Mouse (Mus musculus): ENCODE data around the gene Apoc2. TPM values are rescaled to one million over a fixed set of nuclear protein-coding genes. Genes with fewer than 3 reads are reported as not detected.

Apoc2 gene
- polyA plus RNA-seq, 1 experiment from 2014 or later: not detected

DNA sequence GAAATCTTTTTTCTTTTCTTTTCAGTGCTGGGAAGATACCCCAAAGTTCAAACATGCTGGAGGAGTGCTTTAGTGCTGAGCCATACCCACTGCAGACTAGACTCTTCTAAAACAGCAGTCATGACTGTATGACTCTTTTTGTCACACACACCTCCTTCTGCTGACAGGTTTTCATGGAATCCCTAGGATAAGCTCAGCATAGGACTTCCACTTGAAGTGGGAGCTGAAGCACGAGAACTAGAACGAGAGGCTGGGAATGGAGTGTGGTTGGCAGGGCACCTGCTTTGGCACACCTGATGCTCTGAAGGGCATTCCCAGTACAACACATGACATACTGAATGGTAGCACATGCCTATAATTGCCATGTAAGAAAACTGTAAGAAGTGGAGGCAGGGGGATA, 25.1 kb downstream of the Apoc2 start:
- H3K4me3 ChIP-seq (ENCODE audit: low read depth, low read length): no peak overlapping the region
- no peak overlapping the region for H3K9ac ChIP-seq (ENCODE audit: low read length)
- no peak overlapping the region for H3K27ac ChIP-seq (ENCODE audit: low read depth, low read length)
- no peaks in the 10 kb centered on the region for H3K9me3 ChIP-seq (ENCODE audit: control insufficient read depth, low read length)
- H3K4me2 ChIP-seq: no peak overlapping the region
- DNase-seq (ENCODE audit: low spot score, missing footprints): no peak
- WGBS: 95% methylated on average over 2 of the region's 2 CpGs
- ATAC-seq (ENCODE audit: low FRiP score): no peak
- no peaks in the 10 kb centered on the region for H3K27me3 ChIP-seq (ENCODE audit: control insufficient read depth, insufficient read depth, low read length)
- H3K36me3 ChIP-seq (ENCODE audit: control insufficient read depth, insufficient read depth, low read length): peaks cover 13% of the 10 kb centered on the region; the same call in 1 of the 2 replicates
- no peaks in the 10 kb centered on the region for H3K4me1 ChIP-seq (ENCODE audit: control insufficient read depth, insufficient read depth, low read length)

DNA sequence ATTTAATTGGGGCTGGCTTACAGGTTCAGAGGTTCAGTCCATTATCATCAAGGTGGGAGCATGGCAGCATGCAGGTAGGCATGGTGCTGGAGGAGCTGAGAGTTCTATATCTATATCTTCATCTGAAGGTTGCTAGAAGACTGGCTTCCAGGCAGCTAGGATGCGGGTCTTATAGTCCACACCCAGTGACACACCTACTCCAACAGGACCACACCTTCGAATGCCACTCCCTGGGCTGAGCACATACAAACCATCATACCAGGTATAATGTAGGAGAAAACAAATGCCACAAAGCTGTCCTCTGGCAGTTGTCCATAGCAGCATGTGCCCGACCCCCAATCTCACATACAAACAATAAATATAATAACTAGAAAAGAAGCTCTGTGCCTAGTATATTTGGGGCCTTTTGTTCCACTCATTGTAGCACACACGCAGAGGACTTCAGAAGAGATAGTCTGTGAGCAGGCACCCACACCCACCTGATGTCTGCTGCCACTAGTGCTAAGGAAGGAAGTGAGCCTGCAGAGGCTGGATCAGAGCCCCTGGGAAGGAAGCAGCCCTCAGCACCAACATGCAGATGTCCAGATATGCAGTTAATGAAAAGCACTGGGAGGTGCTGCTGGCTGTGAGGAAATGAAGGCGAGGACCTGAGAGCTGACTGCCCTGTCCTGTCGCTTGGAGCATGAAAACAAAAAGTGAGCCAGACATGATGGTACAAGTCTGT, 26.5 kb downstream of the Apoc2 start:
- peaks cover 19% of the 10 kb centered on the region; the same call in 1 of the 2 replicates for H3K36me3 ChIP-seq (ENCODE audit: control insufficient read depth, insufficient read depth, low read length)
- H3K27me3 ChIP-seq (ENCODE audit: control insufficient read depth, insufficient read depth, low read length): no peaks in the 10 kb centered on the region
- H3K4me1 ChIP-seq (ENCODE audit: control insufficient read depth, insufficient read depth, low read length): no peaks in the 10 kb centered on the region
- H3K4me2 ChIP-seq: no peak overlapping the region
- H3K9ac ChIP-seq (ENCODE audit: low read length): no peak overlapping the region
- 91% methylated on average over 6 of the region's 6 CpGs for WGBS
- no peak for ATAC-seq (ENCODE audit: low FRiP score)
- H3K27ac ChIP-seq (ENCODE audit: low read depth, low read length): no peak overlapping the region
- DNase-seq (ENCODE audit: low spot score, missing footprints): no peak
- H3K9me3 ChIP-seq (ENCODE audit: control insufficient read depth, low read length): no peaks in the 10 kb centered on the region
- no peak overlapping the region for H3K4me3 ChIP-seq (ENCODE audit: low read depth, low read length)

DNA sequence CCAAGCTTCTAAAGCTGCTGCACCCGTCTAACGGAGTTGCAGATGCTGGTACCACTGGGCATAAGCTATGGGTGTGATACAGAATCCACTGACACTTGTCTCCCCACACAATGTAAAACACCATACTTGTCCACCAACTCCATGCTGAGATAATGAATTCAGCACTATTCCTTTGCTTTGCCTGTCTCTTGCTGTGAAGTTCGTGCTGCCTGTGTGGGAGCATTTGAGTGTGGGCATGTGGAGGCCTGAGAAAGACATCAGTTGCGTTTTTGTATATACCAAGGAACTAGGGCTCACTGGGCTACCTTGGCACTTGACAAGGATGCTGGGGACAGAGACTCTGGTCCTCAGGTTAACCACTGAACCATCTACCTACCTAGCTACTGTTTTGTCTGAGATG, 36.5 kb downstream of the Apoc2 start:
- Histone ChIP-seq H3K27me3 (ENCODE audit: control insufficient read depth, insufficient read depth, low read length) (no peaks in the 10 kb centered on the region), H3K9ac (ENCODE audit: low read length) (no peak overlapping the region), H3K9me3 (ENCODE audit: control insufficient read depth, low read length) (no peaks in the 10 kb centered on the region), H3K4me3 (ENCODE audit: low read depth, low read length) (no peak overlapping the region), H3K36me3 (ENCODE audit: control insufficient read depth, insufficient read depth, low read length) (peaks cover 44% of the 10 kb centered on the region), H3K27ac (ENCODE audit: low read depth, low read length) (no peak overlapping the region), H3K4me1 (ENCODE audit: control insufficient read depth, insufficient read depth, low read length) (no peaks in the 10 kb centered on the region), H3K4me2 (no peak overlapping the region)
- ATAC-seq (ENCODE audit: low FRiP score) (no peak), DNase-seq (ENCODE audit: low spot score, missing footprints) (no peak)
- 92% methylated on average over 4 of the region's 4 CpGs for WGBS

DNA sequence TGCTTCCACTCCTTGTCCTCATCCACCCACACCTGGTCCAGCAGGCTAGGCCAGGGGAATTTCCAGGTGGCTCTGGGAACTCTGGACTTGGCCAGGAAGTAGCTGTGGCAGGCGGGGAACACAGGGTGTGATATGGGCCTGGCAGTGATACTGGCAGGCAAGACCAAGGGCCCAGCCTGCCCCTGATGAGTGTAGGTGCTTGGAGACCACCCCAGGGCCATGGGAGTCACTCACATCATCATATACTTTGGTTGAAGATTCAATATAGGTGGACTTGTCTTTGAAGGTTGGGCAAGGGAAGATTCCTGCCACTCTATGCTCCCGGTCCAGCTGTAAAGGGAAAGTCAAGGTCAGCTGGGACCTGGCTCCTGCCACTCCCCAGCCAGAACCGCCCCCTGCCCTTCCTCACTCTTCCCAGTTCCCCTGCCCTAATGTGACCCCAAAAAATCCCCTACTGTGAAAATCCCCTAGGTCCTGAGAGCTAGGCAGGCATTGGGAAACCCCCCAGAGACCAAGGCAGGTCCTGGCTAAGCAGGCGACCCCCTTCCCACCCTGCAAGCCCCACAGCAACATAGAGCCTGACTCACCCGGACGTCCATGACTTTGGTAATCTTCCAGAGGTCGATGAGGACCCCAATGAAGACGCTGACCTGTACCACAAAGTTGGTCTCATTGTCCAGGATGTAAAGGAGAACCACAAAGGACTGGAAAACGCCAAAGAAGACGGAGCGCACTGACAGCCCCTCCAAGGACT, 42.5 kb downstream of the Apoc2 start:
- 90% methylated on average over 11 of the region's 11 CpGs for WGBS

DNA sequence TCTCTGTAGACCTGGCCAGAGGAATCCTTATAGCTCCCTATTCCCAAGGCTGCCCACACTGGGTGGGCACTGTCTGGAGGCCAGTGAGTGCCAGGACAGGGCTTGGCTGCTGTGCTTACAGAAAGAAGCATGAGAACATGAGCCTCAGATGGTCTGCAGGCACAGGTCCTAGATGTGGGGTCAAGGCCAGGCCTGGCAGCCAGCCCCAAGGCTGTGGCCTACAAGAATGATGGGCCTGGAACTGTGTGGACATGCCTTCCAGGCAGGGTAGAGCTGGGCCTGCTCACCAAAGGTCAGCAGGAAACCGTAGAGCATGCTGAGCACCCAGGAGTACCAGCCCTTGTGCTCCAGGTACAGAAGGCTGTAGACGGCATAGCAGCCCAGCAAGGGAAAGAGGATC, 43.1 kb downstream of the Apoc2 start:
- H3K4me3 ChIP-seq (ENCODE audit: low read depth, low read length): no peak overlapping the region
- no peak overlapping the region for H3K27ac ChIP-seq (ENCODE audit: low read depth, low read length)
- H3K9ac ChIP-seq (ENCODE audit: low read length): no peak overlapping the region
- H3K9me3 ChIP-seq (ENCODE audit: control insufficient read depth, low read length): no peaks in the 10 kb centered on the region
- DNase-seq (ENCODE audit: low spot score, missing footprints) (no peak), ATAC-seq (ENCODE audit: low FRiP score) (no peak)
- H3K4me2 ChIP-seq: no peak overlapping the region
- H3K36me3 ChIP-seq (ENCODE audit: control insufficient read depth, insufficient read depth, low read length): peaks cover 43% of the 10 kb centered on the region
- H3K4me1 ChIP-seq (ENCODE audit: control insufficient read depth, insufficient read depth, low read length): no peaks in the 10 kb centered on the region
- 100% methylated on average over 2 of the region's 2 CpGs for WGBS
- no peaks in the 10 kb centered on the region for H3K27me3 ChIP-seq (ENCODE audit: control insufficient read depth, insufficient read depth, low read length)

More for the DNA sequence above, 42.5 kb downstream of the Apoc2 start:
- no peaks in the 10 kb centered on the region for H3K9me3 ChIP-seq (ENCODE audit: control insufficient read depth, low read length)
- H3K27me3 ChIP-seq (ENCODE audit: control insufficient read depth, insufficient read depth, low read length): no peaks in the 10 kb centered on the region
- ATAC-seq (ENCODE audit: low FRiP score): no peak
- H3K36me3 ChIP-seq (ENCODE audit: control insufficient read depth, insufficient read depth, low read length): peaks cover 44% of the 10 kb centered on the region
- H3K9ac ChIP-seq (ENCODE audit: low read length): no peak overlapping the region
- no peaks in the 10 kb centered on the region for H3K4me1 ChIP-seq (ENCODE audit: control insufficient read depth, insufficient read depth, low read length)
- no peak overlapping the region for H3K4me2 ChIP-seq
- no peak overlapping the region for H3K27ac ChIP-seq (ENCODE audit: low read depth, low read length)
- H3K4me3 ChIP-seq (ENCODE audit: low read depth, low read length): no peak overlapping the region
- no peak for DNase-seq (ENCODE audit: low spot score, missing footprints)

DNA sequence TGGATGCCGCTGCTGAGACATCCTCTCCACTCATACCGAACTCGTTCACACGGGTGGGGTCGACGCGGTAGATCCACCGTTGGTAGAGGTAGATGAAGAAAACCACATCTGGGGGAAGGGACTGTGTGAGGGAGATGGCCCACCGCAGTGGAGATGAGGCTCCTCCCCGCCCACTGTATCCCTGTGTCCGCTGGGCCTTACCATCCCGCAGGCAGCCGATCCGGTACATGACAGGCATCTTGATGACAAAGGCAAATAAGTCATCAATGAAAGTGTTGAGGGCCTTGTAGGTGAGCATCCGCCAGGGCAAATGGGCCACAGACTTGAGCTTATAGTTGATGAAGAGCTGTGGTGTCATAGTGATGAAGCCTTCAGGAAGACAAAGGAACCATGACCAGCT, 43.9 kb downstream of the Apoc2 start:
- ATAC-seq (ENCODE audit: low FRiP score) (no peak), DNase-seq (ENCODE audit: low spot score, missing footprints) (no peak)
- no peaks in the 10 kb centered on the region for H3K9me3 ChIP-seq (ENCODE audit: control insufficient read depth, low read length)
- H3K9ac ChIP-seq (ENCODE audit: low read length): no peak overlapping the region
- no peak overlapping the region for H3K4me2 ChIP-seq
- peaks cover 35% of the 10 kb centered on the region for H3K36me3 ChIP-seq (ENCODE audit: control insufficient read depth, insufficient read depth, low read length)
- H3K27ac ChIP-seq (ENCODE audit: low read depth, low read length): no peak overlapping the region
- no peak overlapping the region for H3K4me3 ChIP-seq (ENCODE audit: low read depth, low read length)
- H3K27me3 ChIP-seq (ENCODE audit: control insufficient read depth, insufficient read depth, low read length): no peaks in the 10 kb centered on the region
- 95% methylated on average over 15 of the region's 15 CpGs for WGBS
- H3K4me1 ChIP-seq (ENCODE audit: control insufficient read depth, insufficient read depth, low read length): no peaks in the 10 kb centered on the region

DNA sequence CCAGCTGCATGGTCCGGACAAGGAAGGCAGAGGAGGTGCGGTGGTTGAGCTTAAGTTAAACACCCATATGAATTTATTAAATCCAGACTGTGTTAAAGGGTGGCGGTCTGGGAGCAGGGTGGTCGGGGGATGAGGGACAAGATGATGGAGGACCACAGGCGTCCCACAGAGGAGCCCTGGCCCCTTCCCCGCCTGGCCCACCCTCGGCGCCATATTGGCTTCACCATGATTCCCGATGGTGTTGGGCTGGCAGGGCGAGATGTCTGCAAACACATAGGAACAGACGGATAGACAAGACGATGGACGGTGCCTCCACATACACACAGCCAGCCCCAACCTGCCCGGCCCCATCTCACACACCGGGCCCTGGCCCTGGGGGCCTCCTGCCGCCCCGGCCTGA, 44.5 kb downstream of the Apoc2 start:
- H3K4me1 ChIP-seq (ENCODE audit: control insufficient read depth, insufficient read depth, low read length): 0 out of 2 replicates have a peak, but pooled peaks cover 3% of the 10 kb centered on the region
- ATAC-seq (ENCODE audit: low FRiP score): no peak
- H3K36me3 ChIP-seq (ENCODE audit: control insufficient read depth, insufficient read depth, low read length): peaks cover 33% of the 10 kb centered on the region
- no peak for DNase-seq (ENCODE audit: low spot score, missing footprints)
- no peaks in the 10 kb centered on the region for H3K27me3 ChIP-seq (ENCODE audit: control insufficient read depth, insufficient read depth, low read length)
- no peak overlapping the region for H3K9ac ChIP-seq (ENCODE audit: low read length)
- H3K4me3 ChIP-seq (ENCODE audit: low read depth, low read length): no peak overlapping the region
- H3K27ac ChIP-seq (ENCODE audit: low read depth, low read length): no peak overlapping the region
- no peak overlapping the region for H3K4me2 ChIP-seq
- H3K9me3 ChIP-seq (ENCODE audit: control insufficient read depth, low read length): no peaks in the 10 kb centered on the region
- 91% methylated on average over 17 of the region's 17 CpGs for WGBS

DNA sequence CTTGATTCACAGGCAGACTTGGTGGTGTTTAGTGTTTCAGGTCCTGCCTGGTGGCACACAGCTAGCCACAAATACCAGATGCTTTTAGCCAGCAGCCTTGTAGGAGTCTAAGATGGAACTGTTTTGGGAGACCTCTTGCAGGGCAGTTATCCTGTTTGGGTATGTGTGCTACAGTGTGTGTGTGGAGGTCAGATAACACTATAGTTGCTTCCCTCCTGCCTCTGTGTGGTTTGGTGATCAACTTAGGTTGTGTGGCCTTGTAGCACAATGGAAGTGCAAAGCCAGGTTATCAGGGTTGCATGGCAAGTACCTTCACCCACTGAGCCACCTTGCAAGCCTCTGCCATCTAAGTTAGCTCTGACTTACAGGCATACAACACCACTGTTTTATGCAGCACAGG, 45.0 kb downstream of the Apoc2 start:
- H3K36me3 ChIP-seq (ENCODE audit: control insufficient read depth, insufficient read depth, low read length): peaks cover 30% of the 10 kb centered on the region
- ATAC-seq (ENCODE audit: low FRiP score): no peak
- no peaks in the 10 kb centered on the region for H3K27me3 ChIP-seq (ENCODE audit: control insufficient read depth, insufficient read depth, low read length)

DNA sequence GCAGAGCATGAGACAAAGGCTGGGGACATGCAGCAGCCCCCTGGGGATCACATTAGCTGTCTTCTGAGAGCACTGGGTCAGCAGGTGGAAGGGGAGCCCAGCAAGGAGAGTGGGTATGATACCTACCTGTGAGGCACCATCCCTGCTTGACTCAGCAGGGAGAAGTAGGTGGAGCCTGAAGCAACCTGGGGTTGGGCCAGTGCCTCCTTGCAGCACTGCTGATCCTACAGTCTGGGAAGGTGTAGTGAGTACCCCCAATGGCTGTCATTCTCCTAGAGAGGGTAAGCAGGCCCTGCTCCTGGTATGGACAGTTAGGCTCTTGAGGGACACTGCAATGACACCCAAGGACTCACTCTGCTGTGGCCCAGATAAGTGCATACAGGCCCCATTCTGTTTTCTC, 45.5 kb downstream of the Apoc2 start:
- Histone ChIP-seq H3K9me3 (ENCODE audit: control insufficient read depth, low read length) (no peaks in the 10 kb centered on the region), H3K4me1 (ENCODE audit: control insufficient read depth, insufficient read depth, low read length) (0 out of 2 replicates have a peak, but pooled peaks cover 3% of the 10 kb centered on the region), H3K4me3 (ENCODE audit: low read depth, low read length) (no peak overlapping the region), H3K9ac (ENCODE audit: low read length) (no peak overlapping the region), H3K27me3 (ENCODE audit: control insufficient read depth, insufficient read depth, low read length) (no peaks in the 10 kb centered on the region), H3K27ac (ENCODE audit: low read depth, low read length) (no peak overlapping the region), H3K4me2 (no peak overlapping the region), H3K36me3 (ENCODE audit: control insufficient read depth, insufficient read depth, low read length) (peaks cover 28% of the 10 kb centered on the region)
- DNase-seq (ENCODE audit: low spot score, missing footprints): no peak
- no peak for ATAC-seq (ENCODE audit: low FRiP score)

More for the DNA sequence above, 45.0 kb downstream of the Apoc2 start:
- no peak overlapping the region for H3K4me2 ChIP-seq
- no peak for DNase-seq (ENCODE audit: low spot score, missing footprints)
- 0 out of 2 replicates have a peak, but pooled peaks cover 3% of the 10 kb centered on the region for H3K4me1 ChIP-seq (ENCODE audit: control insufficient read depth, insufficient read depth, low read length)
- H3K9me3 ChIP-seq (ENCODE audit: control insufficient read depth, low read length): no peaks in the 10 kb centered on the region
- H3K9ac ChIP-seq (ENCODE audit: low read length): no peak overlapping the region
- no peak overlapping the region for H3K27ac ChIP-seq (ENCODE audit: low read depth, low read length)
- H3K4me3 ChIP-seq (ENCODE audit: low read depth, low read length): no peak overlapping the region

Data from midbrain, embryonic 11.5 days (tissue).